Mouse (Mus musculus): Measurements from ENCODE around the gene Zfp628. TPM values are rescaled to one million over a fixed set of nuclear protein-coding genes. Genes with fewer than 3 reads are reported as not detected.

Zfp628 gene
- total RNA-seq, 1 experiment from 2014 or later = 7.2 TPM

Other genes with a start within 250 kb of the Zfp628 start
- 10.5 and 17.3 TPM in 2 replicates for gene Hspbp1, start 230.1 kb upstream of the Zfp628 start, total RNA-seq (2017)
- not detected in 2 replicates for gene Brsk1, start 224.6 kb upstream of the Zfp628 start, total RNA-seq (2017)
- 0.35 and 0.37 TPM in 2 replicates for gene Tmem150b, start 190.0 kb upstream of the Zfp628 start, total RNA-seq (2017)
- 77.0 and 85.7 TPM in 2 replicates for gene Kmt5c, start 175.1 kb upstream of the Zfp628 start, total RNA-seq (2017)
- gene Cox6b2, start 162.1 kb upstream of the Zfp628 start, total RNA-seq (2017) = not detected in 2 replicates
- gene Fam71e2, start 143.9 kb upstream of the Zfp628 start, total RNA-seq (2017) = not detected in 2 replicates
- gene Il11, start 132.4 kb upstream of the Zfp628 start, total RNA-seq (2017) = not detected in 2 replicates
- gene Tmem190, start 132.3 kb upstream of the Zfp628 start, total RNA-seq (2017) = not detected in 2 replicates
- 1.1 and 2.2 TPM in 2 replicates for gene Tmem238, start 125.6 kb upstream of the Zfp628 start, total RNA-seq (2017)
- gene Rpl28, start 122.3 kb upstream of the Zfp628 start, total RNA-seq (2017) = 325 and 398 TPM in 2 replicates
- 94.5 and 103 TPM in 2 replicates for gene Ube2s, start 102.6 kb upstream of the Zfp628 start, total RNA-seq (2017)
- gene Shisa7, start 70.5 kb upstream of the Zfp628 start, total RNA-seq (2017) = not detected in 2 replicates
- 11.3 and 12.2 TPM in 2 replicates for gene Isoc2b, start 45.0 kb upstream of the Zfp628 start, total RNA-seq (2017)
- 4.0 and 4.2 TPM in 2 replicates for gene Isoc2a, start 38.1 kb upstream of the Zfp628 start, total RNA-seq (2017)
- not detected in 2 replicates for gene Gm36210, start 8.7 kb upstream of the Zfp628 start, total RNA-seq (2017)
- 1.2 and 2.2 TPM in 2 replicates for gene Nat14, start 6.8 kb downstream of the Zfp628 start, total RNA-seq (2017)
- 0.47 and 1.4 TPM in 2 replicates for gene Ssc5d, start 10.6 kb downstream of the Zfp628 start, total RNA-seq (2017)
- not detected in 2 replicates for gene Sbk2, start 49.2 kb downstream of the Zfp628 start, total RNA-seq (2017)
- gene Sbk3, start 56.0 kb downstream of the Zfp628 start, total RNA-seq (2017) = not detected in 2 replicates
- gene Zfp579, start 80.9 kb downstream of the Zfp628 start, total RNA-seq (2017) = 4.1 and 4.5 TPM in 2 replicates
- 8.8 and 13.7 TPM in 2 replicates for gene Zfp524, start 99.2 kb downstream of the Zfp628 start, total RNA-seq (2017)
- 19.8 and 22.2 TPM in 2 replicates for gene Fiz1, start 99.5 kb downstream of the Zfp628 start, total RNA-seq (2017)
- gene Gm44973, start 100.3 kb downstream of the Zfp628 start, total RNA-seq (2017) = 1.8 TPM in 1 of 2 replicates, not detected in the other
- gene Zfp865, start 105.2 kb downstream of the Zfp628 start, total RNA-seq (2017) = 34.3 and 38.5 TPM in 2 replicates
- 0.23 TPM in 1 of 2 replicates, not detected in the other for gene Ccdc106, start 105.3 kb downstream of the Zfp628 start, total RNA-seq (2017)
- 0.98 and 1.6 TPM in 2 replicates for gene 4632433K11Rik, start 118.9 kb downstream of the Zfp628 start, total RNA-seq (2017)
- 2.9 and 3.4 TPM in 2 replicates for gene Zfp784, start 123.2 kb downstream of the Zfp628 start, total RNA-seq (2017)
- gene Zfp580, start 136.3 kb downstream of the Zfp628 start, total RNA-seq (2017) = 0.93 TPM in 1 of 2 replicates, not detected in the other
- gene U2af2, start 146.9 kb downstream of the Zfp628 start, total RNA-seq (2017) = 168 and 188 TPM in 2 replicates
- gene Epn1, start 165.0 kb downstream of the Zfp628 start, total RNA-seq (2017) = 118 and 130 TPM in 2 replicates
- not detected in 2 replicates for gene Rfpl4, start 201.7 kb downstream of the Zfp628 start, total RNA-seq (2017)
- gene Rasl2-9, start 210.7 kb downstream of the Zfp628 start, total RNA-seq (2017) = 0.98 TPM in 1 of 2 replicates, not detected in the other
- not detected in 2 replicates for gene Vmn1r55, start 234.5 kb downstream of the Zfp628 start, total RNA-seq (2017)